Mouse (Mus musculus) heart, postnatal 36 days (tissue): ENCODE data around the gene Pcsk5. TPM values are rescaled to one million over a fixed set of nuclear protein-coding genes. Genes with fewer than 3 reads are reported as not detected.

ENCODE experiments used
- DNase-seq, 2 experiments: peaks; one replicate each; pipeline ENCODE4 v3.0.0; 2021 to 2022
- intact Hi-C: fragments of 180-260 bp; cut with DNase I; formaldehyde crosslinking; loops from one replicate; pipeline ENCODE4 v1.15.1; 2025
- total RNA-seq, 2 experiments: library from RNA; stranded (reverse); gene quantifications; 2 replicates each; pipeline ENCODE4 v1.2.3; 2021

Gene Pcsk5
- total RNA-seq, 2 experiments from 2014 or later, result 2.2 to 3.2 TPM

DNA sequence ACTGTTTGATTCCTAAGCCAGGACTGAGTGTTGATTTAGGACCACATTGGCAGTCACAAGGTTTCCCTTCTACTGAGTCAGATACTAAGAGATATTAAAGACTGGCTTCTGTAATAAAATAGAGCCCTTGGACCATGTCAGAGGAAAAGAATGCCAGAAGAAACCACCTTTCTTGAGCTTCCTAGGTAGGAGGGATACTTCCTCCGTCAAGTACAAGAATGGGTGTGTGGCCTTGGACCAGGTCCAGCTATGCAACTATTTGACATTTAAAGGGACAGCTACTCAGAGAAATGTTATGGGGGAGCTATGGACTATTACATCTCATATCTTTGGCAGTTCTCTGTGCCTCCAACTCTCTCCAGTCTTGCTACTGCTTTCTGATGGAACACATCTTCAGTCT lies 244.6 kb downstream of the Pcsk5 start:
- DNase-seq, result no peak
- intact Hi-C loops, result no loop called here

DNA sequence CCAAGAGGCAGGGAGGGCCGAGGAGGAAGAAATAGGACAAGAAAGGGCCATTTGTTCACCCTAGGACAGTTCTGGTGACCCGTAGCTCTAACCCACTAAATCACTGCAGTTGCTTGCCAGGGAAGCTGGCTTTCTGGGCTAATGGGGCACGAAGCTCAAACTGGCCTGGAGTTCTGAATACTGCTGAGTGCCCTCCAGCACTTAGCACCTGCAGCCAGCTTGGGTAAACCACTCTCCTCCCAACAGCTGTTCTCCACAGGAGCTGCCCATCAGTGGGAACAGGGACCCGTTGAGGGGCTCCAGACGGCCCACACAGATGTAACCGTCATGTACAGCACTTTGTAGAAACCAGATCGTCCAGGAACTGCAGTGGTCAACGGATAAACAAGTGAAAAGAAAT lies 246.1 kb downstream of the Pcsk5 start:
- DNase-seq, result no peak
- intact Hi-C loops, result no loop called here

DNA sequence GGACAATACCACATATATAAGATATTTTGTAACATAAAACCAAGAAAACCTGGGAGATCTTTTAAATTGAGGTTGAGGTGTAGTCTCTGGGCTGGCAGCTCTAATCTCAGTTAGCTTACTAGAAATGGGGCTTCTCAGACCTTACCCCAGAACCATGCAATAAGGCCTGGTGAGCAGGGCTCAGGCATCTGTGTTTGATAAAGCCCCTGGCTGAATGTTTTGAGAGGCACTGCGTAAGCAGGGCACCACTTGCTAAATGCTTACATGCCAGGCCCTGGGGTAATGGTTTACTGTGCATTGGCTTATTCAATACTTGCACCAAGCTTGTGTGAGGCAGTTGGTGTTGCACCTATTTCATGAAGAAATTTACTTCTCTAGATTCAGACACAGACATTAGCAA lies 247.1 kb downstream of the Pcsk5 start:
- no peak for DNase-seq
- intact Hi-C loops, result no loop called here

- intact Hi-C loops, result no loop called here
- no peak for DNase-seq
Observed at GRCm38 (mm10) chr19:17577412-17577811, 260.0 kb downstream of the Pcsk5 start.

GRCm38 (mm10) chr19:17574564-17574963 lies 262.9 kb downstream of the Pcsk5 start:
- DNase-seq, result no peak
- intact Hi-C loops, result no loop called here

GRCm38 (mm10) chr19:17572315-17572714 lies 265.1 kb downstream of the Pcsk5 start:
- DNase-seq, result no peak
- intact Hi-C loops, result no loop called here

DNA sequence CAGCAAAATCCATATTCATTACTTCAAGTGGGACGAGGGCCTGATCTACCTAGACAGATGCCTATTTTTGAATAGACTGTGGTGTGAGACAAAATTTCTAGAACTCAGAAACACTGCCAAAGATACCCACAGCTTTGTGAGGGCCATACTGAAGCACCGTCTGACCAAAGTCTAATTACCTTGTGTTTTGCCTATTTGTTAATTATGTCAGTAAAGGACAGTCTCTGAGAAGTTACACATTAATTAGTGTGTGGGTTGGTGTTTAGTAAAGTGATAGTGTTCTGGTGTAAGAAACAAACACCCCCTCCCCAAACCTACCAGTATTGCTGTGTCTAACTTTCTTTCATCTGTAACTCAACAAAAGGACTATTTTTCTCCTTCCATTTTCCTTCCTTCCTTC lies 266.5 kb downstream of the Pcsk5 start:
- intact Hi-C loops, result no loop called here

GRCm38 (mm10) chr19:17567264-17567663 lies 270.2 kb downstream of the Pcsk5 start:
- no peak for DNase-seq
- intact Hi-C loops, result no loop called here

More for the DNA sequence above, 266.5 kb downstream of the Pcsk5 start:
- DNase-seq, result no peak

DNA sequence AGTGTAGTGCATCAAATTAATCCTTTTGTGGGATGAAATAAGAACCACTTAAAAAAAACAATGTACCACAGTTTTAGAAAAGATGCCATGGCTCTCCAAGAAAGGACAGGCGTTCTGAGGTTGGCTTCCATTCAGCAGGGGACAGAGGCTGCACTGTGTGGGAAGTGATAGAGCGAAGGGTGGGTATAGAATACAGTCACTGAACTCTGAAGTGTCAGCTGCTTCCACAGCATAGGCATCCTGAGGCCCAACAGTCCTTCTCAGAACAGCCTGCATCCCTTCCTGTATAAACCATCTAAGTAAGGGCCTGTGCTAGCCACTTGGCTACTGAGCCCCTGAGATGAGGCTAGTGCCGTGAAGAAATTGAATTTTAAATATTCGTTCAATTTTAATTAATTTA lies 271.3 kb downstream of the Pcsk5 start:
- no peak for DNase-seq
- intact Hi-C loops, result no loop called here

GRCm38 (mm10) chr19:17558764-17559163 lies 278.7 kb downstream of the Pcsk5 start:
- DNase-seq, result no peak
- intact Hi-C loops, result no loop called here

- no peak for DNase-seq
- intact Hi-C loops, result no loop called here
Observed at GRCm38 (mm10) chr19:17555159-17555558, 282.3 kb downstream of the Pcsk5 start.

GRCm38 (mm10) chr19:17554571-17554970 lies 282.9 kb downstream of the Pcsk5 start:
- intact Hi-C loops, result no loop called here
- DNase-seq, result no peak

DNA sequence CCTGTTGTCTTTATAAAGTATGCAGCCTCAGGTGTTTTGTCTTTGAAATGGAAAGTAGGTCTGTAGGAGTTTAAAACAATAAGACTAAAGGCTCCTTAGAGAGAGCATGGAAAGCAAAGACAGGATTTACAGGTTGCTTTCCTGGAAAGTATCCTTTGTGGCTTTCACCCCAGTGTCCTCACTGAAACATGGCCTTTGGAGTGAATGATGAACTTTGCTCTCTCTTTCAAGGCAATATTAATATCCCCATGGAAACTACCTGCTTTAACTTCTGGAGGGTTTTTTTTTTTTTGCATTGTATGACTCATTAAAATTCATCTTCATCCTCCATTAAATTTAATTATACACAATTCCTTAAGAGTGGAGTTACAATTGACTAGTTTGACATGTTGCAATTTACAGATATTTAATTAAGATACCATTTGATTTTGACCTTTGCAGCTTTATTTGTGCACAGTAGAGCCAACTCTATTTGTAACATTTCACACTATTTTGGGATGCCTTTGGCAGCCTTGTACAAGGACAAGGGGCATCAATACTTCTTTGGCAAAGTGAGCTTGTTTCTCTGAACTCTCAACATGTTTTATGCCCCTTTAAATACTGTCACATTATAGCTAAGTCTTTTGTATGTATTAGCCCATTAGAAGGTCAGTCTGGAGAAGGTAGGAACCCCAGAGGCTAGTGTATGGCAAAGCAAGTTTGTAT lies 283.9 kb downstream of the Pcsk5 start:
- intact Hi-C loops, result no loop called here
- no peak for DNase-seq

DNA sequence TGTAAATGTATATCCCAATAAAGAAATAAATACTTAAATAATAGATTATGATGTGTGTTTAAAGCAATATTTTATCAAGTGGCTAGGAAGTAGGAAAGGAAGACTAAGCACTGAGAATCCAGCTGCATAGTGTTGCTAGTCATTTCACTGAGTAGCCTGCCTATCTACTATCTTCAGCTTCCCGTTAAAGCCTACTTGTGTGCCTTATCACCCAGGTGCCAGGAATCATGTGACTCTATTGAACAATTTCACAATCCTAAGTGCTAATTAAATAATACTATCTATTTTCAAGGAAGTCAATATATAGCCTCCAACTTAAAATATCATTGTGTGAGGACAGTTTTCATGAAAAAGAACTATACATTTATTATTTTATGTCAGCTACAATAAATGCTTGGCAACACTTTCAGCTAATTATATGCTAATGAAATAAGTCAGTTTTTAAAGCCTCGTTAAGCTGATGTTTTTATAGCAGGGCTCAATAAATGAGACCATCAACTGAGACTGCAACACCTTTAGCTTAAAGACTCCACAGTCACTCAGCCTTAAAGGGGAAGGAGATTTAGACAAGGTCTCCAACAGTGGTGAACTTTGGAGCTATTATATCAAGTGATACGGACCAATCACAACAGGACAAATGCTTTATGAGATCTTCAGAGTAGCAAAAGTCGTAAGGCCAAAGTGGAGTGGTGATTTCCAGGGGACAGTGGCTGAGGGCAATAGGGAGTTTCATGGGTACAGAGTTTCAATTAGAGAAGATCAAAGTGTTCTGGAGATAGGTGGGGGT lies 308.5 kb downstream of the Pcsk5 start:
- intact Hi-C loops, result no loop called here
- DNase-seq, result no peak

DNA sequence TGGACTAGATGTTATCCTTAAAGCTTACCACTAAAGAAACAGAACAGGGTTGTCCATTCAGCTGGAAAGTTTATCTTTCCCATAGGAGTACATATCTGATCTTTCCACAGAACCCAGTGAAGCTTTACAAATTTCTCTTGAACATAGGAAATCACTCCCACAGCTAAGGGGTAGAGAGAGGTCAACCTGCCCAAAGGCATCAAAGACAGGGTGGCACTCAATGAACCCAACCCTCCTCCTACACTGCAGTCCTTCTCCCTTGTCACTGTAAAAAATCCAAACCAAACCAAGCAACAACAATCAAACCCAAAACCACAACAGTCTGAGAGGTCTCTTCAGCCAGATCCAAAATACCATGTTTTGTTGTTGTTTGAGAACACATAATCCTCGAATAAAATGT lies 311.9 kb downstream of the Pcsk5 start:
- DNase-seq, result no peak
- intact Hi-C loops, result no loop called here

GRCm38 (mm10) chr19:17514456-17514855 lies 323.0 kb downstream of the Pcsk5 start:
- intact Hi-C loops, result no loop called here
- DNase-seq, result no peak

DNA sequence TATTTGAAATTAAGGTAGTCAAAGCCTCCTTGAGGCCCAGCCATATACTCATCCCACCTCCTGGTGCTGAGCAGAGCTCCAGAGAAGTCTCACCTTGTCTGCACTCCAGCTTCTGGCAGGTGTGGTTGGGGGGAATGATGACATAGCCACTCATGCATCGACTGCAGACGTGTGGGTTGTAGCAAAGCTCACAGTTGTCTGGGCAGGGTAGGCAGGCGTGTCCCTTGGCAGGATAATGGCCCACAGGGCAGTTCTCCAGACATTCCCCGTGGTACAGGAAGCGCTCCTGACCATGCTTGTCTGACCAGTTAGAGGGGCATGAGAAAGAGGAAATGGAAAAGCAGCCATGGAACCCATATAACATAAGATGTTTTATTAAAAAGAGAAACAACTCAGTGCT lies 326.1 kb downstream of the Pcsk5 start:
- intact Hi-C loops, result no loop called here
- no peak for DNase-seq

GRCm38 (mm10) chr19:17504212-17504611 lies 333.2 kb downstream of the Pcsk5 start:
- intact Hi-C loops, result no loop called here
- DNase-seq, result no peak

DNA sequence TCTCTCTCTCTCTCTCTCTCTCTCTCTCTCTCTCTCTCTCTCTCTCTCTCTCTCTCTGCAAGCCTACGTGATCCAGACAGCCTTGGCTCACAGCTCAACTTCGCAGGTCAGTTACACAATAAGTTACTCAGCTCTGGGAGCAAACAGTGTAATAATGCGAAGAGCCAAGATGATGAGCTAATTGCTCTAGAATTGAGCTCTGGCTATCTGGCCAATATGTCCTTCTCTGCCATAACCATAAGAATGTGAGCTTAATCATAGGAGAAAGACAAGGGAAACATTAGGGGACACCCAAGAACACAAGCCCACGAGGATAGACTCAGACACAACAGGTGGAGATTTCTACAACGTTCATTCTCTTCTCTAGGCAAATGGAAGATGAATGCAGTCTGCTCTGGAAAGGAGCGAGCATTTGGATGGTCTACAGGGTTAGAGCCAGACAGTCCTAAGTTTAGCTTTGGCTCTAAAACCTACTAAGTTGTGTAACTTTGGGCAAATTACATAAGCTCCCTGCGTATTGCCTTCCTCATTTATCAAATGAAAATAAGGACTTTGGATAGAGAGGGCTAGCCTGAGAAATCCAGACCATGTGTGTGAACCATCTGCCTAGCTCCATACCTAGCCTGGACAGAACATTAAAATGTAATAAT lies 338.7 kb downstream of the Pcsk5 start:
- intact Hi-C loops, result no loop called here
- DNase-seq, result peak; percentile 20 to 53

- DNase-seq, result no peak
- intact Hi-C loops, result no loop called here
Observed at GRCm38 (mm10) chr19:17496131-17496530, 341.3 kb downstream of the Pcsk5 start.

DNA sequence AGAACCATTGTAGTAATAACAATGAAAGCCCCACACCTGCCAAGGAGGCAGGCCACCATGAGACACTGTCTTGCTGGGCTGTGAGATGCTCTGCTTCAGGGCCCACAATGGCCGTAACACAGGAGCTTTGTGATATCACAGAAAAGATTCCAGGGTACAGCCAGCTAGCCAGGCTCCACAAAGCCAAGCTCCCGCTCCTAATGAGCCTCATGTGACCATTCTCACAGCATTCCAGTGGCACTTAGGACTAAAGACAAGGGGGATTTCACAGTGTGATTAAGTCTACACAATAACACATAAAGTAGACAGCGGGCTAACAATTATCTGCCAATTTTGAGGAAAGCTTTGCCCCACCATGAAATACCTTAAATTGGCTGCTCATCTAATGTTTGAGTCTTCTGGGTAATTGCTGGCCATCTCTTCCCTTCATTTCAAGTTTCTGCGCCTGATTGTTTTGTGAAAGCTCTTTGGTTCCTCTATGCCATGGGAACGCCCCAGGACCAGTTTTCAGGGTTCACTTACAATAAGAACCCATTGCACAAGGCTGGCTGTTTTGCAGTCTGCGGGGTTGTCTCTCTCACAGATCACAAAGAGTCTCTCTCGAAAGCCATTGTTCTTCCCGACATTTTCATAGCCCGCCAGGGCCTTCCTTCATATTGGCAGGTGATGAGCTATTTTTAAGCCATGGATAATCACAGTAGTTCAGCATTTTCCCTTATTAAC lies 345.4 kb downstream of the Pcsk5 start:
- intact Hi-C loops, result no loop called here
- no peak for DNase-seq
